Mouse (Mus musculus) intestine, postnatal 0 days (tissue): ENCODE data around the gene Fam193a. TPM values are rescaled to one million over a fixed set of nuclear protein-coding genes. Genes with fewer than 3 reads are reported as not detected.

Experiments
- ATAC-seq: fragments of 200-750 bp; cut with Nextera tagmentation; 2 replicates; pipeline ENCODE4 v1.8.0; 2017; ENCODE audit warnings: mild to moderate bottlenecking, moderate TSS enrichment, moderate library complexity
- H3K27ac ChIP-seq: fragments of 300-500 bp; sonication (generic); 2 replicates; pipeline ENCODE4 v1.5.1; 2014; ENCODE audit warnings: mild to moderate bottlenecking, low read depth, low read length, moderate library complexity
- H3K27me3 ChIP-seq: fragments of 300-500 bp; sonication (generic); replicated peaks from 2 replicates; pipeline ENCODE4 v1.6.1; 2014; ENCODE audit warnings: low read length, mixed read lengths; ENCODE audit not compliant: control insufficient read depth, insufficient read depth
- H3K36me3 ChIP-seq: fragments of 300-500 bp; sonication (generic); 2 replicates; pipeline ENCODE4 v1.6.1; 2014; ENCODE audit warnings: mild to moderate bottlenecking, moderate library complexity; ENCODE audit not compliant: control insufficient read depth, insufficient read depth
- H3K4me1 ChIP-seq: fragments of 300-500 bp; sonication (generic); replicated peaks from 2 replicates; pipeline ENCODE4 v1.6.1; 2014; ENCODE audit warnings: antibody characterized with exemption, low read length, mixed read lengths; ENCODE audit not compliant: control insufficient read depth, insufficient read depth
- H3K4me2 ChIP-seq: fragments of 300-500 bp; sonication (generic); replicated peaks from 2 replicates; pipeline ENCODE4 v1.6.1; 2014; ENCODE audit warnings: low read depth, mild to moderate bottlenecking, moderate library complexity
- H3K4me3 ChIP-seq: fragments of 300-500 bp; sonication (generic); 2 replicates; pipeline ENCODE4 v1.5.1; 2014; ENCODE audit warnings: low read depth, low read length
- H3K9ac ChIP-seq: fragments of 300-500 bp; sonication (generic); 2 replicates; pipeline ENCODE4 v1.6.1; 2014; ENCODE audit warnings: mild to moderate bottlenecking, low read depth, low read length
- H3K9me3 ChIP-seq: fragments of 300-500 bp; sonication (generic); 2 replicates; pipeline ENCODE4 v1.6.1; 2016; ENCODE audit warnings: mixed run types; ENCODE audit not compliant: control insufficient read depth
- CTCF ChIP-seq: sonication (generic); IDR thresholded peaks from 2 replicates; pipeline ENCODE4 v1.5.1; 2016; ENCODE audit warnings: low read depth, mild to moderate bottlenecking, control low read depth, antibody characterized with exemption, moderate library complexity
- WGBS: fragments of 180-500 bp; shearing (Covaris S2); extraction: QIAGEN DNeasy Blood & Tissue Kit; methylation state at CpG from one replicate; pipeline ENCODE4 v1.1.7; 2014; 5-methylcytosine and 5-hydroxymethylcytosine counted together
- polyA plus RNA-seq: library from polyadenylated mRNA; unstranded; fragments of >200 nt; fragmentation: Nextera tagmentation; extraction: Ambion mirVana; gene quantifications from 2 replicates; pipeline ENCODE4 v1.2.1, GENCODE M21; 2015

The Fam193a gene
- polyA plus RNA-seq, 1 experiment from 2014 or later = 4.3 TPM

DNA sequence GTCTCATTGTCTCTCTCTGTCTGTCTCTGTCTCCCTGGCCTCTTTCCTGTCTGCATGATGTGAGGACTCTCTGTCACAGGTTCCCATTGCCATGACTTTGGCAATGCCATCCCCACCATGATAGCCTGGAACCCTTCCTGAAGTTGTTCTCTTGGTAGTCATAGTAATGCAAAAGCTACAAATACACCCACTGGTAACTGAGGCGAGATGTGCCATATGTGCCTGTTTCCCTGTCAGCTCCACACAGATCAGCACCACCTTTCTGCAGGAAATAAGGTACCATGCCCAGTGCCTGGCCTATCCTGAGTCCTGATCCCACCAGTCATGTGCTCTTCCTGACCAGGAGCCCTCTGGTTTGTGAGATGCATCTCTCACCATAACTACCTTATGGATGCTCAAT lies 132.7 kb downstream of the Fam193a start:
- TF ChIP-seq CTCF = no peak
- no peak overlapping the region for H3K4me2 ChIP-seq
- 92% methylated on average over 1 of the region's 1 CpGs for WGBS

DNA sequence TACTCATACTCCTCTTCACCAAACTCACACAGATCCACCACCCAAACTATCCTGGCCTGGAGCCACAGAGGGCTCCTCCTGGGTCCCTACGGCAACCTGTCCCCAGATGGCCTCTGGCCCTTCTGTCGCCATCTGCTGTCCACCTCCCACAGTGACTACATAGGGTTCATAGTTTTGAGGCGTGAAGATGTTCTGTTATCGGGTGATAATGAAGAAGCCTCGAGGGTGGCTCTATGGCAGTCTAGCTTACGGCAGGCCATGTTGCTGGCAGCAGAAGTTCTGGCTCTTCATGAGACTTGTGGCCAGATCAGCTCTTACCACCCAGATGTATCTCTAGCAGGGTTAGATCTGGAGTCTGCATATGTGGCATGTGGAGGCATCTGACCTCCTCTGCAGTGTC lies 133.1 kb downstream of the Fam193a start:
- no peak for ATAC-seq
- H3K9ac ChIP-seq = no peak overlapping the region
- no peak overlapping the region for H3K4me3 ChIP-seq
- no peak overlapping the region for H3K27ac ChIP-seq
- no peak overlapping the region for H3K4me2 ChIP-seq
- TF ChIP-seq CTCF = no peak
- no peaks in the 10 kb centered on the region for H3K27me3 ChIP-seq
- no peaks in the 10 kb centered on the region for H3K4me1 ChIP-seq
- 73% methylated on average over 6 of the region's 6 CpGs for WGBS
- no peaks in the 10 kb centered on the region for H3K9me3 ChIP-seq
- peaks cover 32% of the 10 kb centered on the region for H3K36me3 ChIP-seq

More for the DNA sequence above, 132.7 kb downstream of the Fam193a start:
- Histone ChIP-seq H3K27me3 (no peaks in the 10 kb centered on the region), H3K9me3 (no peaks in the 10 kb centered on the region), H3K4me3 (no peak overlapping the region), H3K27ac (no peak overlapping the region), H3K36me3 (peaks cover 33% of the 10 kb centered on the region), H3K9ac (no peak overlapping the region), H3K4me1 (no peaks in the 10 kb centered on the region)
- ATAC-seq = no peak

DNA sequence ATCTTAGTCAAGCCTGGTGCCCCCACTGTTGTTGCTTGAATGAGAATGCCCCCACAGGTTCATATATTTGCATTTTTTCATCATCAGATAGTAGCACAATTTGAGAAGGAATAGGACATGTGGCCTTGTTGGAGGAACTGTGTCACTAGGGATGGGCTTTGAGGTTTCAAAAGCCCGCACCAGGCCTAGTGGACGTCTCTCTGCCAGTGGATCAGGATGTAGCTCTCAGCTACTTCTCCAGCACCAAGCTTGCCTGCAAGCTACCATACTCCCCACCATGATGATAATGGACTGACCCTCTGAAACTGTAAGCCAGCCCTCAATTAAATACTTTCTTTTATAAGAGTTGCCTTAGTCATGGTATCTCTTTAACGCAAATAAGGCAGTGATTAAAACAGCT lies 142.8 kb downstream of the Fam193a start:
- H3K4me3 ChIP-seq = no peak overlapping the region; the same call in 1 of the 2 replicates
- H3K27me3 ChIP-seq = no peaks in the 10 kb centered on the region
- no peak for TF ChIP-seq CTCF
- H3K9ac ChIP-seq = no peak overlapping the region
- no peaks in the 10 kb centered on the region for H3K36me3 ChIP-seq
- no peak for ATAC-seq
- WGBS = 94% methylated on average over 3 of the region's 3 CpGs
- no peak overlapping the region for H3K27ac ChIP-seq
- H3K4me1 ChIP-seq = peaks cover 5% of the 10 kb centered on the region
- no peaks in the 10 kb centered on the region for H3K9me3 ChIP-seq
- H3K4me2 ChIP-seq = peak overlapping the region; percentile 92; the same call in 1 of the 2 replicates

DNA sequence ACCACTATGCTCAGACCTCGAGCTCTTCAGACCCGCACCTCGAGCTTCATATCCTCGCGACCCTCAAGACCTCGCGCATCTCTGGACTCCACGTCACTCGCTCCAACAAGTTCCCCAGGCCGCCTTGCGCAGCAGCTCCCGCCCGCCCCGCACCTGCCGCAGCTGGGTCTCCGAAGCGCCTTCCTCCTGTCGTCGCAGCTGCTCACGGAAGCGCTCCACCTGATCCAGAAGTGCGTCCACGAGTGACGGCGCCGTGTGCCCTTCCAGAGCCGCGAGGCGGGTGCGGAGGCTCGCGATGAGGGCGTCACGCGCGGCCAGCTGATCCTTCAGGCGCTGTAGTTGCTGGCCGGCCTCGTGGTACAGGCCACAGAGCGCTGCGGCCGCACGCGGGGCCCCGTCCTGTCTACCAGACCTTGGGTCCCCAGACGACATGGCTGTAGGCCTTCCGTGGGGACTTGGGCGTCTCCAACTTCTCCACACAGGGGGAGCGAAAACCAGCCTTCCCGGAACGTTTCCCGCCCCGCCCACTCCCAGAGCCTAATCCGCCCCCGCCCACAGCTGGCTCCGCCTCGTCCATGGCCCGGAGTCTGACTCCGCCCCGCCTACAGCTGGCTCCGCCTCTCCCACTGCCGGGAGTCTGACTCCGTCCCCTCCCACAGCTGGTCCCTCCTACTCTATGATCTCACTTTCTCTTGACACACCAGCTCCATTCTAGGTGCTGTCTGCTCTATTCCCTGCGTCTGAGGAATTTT lies 143.9 kb downstream of the Fam193a start, which contains the start of gene Tnip2:
TSS of gene Tnip2 (minus strand) at position 526 of the 752 bp plus-strand sequence.
- peak within 1 kb of the TSS; percentile 78 for H3K9ac ChIP-seq
- ATAC-seq = peak; percentile 98
- peaks cover 5% of the 10 kb centered on the region for H3K4me1 ChIP-seq
- peak within 1 kb of the TSS; percentile 92 for H3K4me2 ChIP-seq
- H3K27ac ChIP-seq = peak within 1 kb of the TSS; percentile 68
- under 1% methylated on average over 62 of the region's 64 CpGs for WGBS
- no peaks in the 10 kb centered on the region for H3K9me3 ChIP-seq
- no peaks in the 10 kb centered on the region for H3K27me3 ChIP-seq
- H3K36me3 ChIP-seq = no peaks in the 10 kb centered on the region
- peak within 1 kb of the TSS; percentile 78 for H3K4me3 ChIP-seq
- TF ChIP-seq CTCF = no peak

DNA sequence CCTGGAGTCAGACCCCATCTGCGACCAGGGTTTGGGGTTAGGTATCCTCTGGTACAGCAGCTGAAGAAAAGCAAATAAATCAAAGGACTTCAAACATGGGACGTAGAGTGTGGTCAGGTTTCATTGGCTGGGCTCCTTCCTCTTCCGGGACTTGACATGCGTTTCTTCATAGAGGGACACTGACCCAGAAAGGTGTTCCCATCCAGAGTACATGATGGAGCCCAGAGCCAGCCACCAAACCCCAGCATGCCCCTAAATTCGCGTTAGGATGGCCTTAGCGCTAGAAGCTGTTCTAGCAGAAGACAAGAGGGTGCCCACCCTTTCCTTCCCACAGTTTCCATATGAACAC lies 144.5 kb downstream of the Fam193a start:
- H3K27ac ChIP-seq = peak overlapping the region; percentile 68; the same call in 1 of the 2 replicates
- 13% methylated on average over 7 of the region's 7 CpGs for WGBS
- peak; percentile 56 for ATAC-seq

DNA sequence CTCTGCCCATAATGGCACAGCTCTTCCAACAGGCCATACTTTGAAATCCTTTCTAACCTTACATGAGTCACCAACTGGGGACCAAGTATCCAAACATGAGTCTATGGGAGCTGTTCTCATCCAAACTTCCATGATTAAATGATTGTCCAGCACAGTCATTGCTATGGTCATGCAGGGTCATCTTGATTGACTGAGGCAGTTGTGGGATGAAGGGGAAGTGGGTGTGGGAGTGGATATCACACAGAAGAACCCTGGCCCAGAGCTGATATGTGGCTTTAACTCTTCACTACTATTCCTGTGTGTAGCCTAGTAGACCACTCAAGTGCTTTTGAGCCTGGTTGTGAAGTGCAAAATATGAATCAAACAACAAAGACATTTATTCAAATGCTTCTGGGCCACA lies 145.4 kb downstream of the Fam193a start:
- no peak overlapping the region for H3K4me2 ChIP-seq
- ATAC-seq = no peak
- H3K9me3 ChIP-seq = no peaks in the 10 kb centered on the region
- H3K9ac ChIP-seq = no peak overlapping the region
- no peaks in the 10 kb centered on the region for H3K27me3 ChIP-seq
- peaks cover 5% of the 10 kb centered on the region for H3K4me1 ChIP-seq
- TF ChIP-seq CTCF = no peak
- H3K36me3 ChIP-seq = no peaks in the 10 kb centered on the region
- no peak overlapping the region for H3K4me3 ChIP-seq
- H3K27ac ChIP-seq = no peak overlapping the region

More for the DNA sequence above, 144.5 kb downstream of the Fam193a start:
- TF ChIP-seq CTCF = no peak
- H3K9ac ChIP-seq = peak overlapping the region; percentile 78; the same call in 1 of the 2 replicates
- H3K36me3 ChIP-seq = no peaks in the 10 kb centered on the region
- H3K27me3 ChIP-seq = no peaks in the 10 kb centered on the region
- H3K4me1 ChIP-seq = peaks cover 5% of the 10 kb centered on the region
- H3K4me3 ChIP-seq = peak overlapping the region; percentile 78
- H3K4me2 ChIP-seq = peak overlapping the region; percentile 92
- no peaks in the 10 kb centered on the region for H3K9me3 ChIP-seq
